Mouse (Mus musculus) layer of hippocampus, adult 9-10 months (tissue): Measurements from ENCODE around the gene Mroh2a.

Source experiments
- DNase-seq: peaks from one replicate; pipeline ENCODE4 v3.0.0; 2022; ENCODE audit warnings: low spot score

Mroh2a gene

DNA sequence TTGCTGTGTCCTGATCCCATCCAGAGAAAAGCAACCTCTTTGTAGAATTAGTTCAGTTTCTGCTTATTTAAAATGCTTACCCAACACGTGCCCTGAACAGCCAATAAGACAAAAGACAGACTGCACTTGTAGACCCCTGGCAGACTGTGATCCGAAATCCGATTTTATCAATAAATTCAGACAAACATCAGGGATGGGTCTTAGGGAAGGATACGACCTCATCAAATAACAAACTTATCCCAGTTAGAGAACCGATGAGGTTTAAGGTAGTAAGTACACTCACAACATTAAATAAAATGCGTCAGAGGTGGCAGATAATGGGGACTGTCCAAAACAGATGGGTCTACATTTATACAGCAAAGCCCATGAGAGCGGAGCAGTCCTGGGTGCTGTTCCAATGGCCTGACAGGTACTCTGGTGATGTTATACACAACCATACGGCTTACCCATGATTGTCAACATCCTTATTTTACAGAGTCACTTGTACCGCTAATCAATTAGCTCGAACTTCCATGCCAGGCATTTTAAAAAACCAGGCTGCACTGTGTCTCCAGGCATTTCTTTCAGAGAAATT lies 49.8 kb downstream of the Mroh2a start:
- DNase-seq = no peak

GRCm38 (mm10) chr1:88277098-88277817 lies 50.5 kb downstream of the Mroh2a start, which contains the start of the genes Hjurp and Trpm8:
Gene Hjurp (minus strand): TSS chr1:88277633.
Gene Trpm8 (plus strand): TSS chr1:88277661.
- DNase-seq = peak; percentile 100

DNA sequence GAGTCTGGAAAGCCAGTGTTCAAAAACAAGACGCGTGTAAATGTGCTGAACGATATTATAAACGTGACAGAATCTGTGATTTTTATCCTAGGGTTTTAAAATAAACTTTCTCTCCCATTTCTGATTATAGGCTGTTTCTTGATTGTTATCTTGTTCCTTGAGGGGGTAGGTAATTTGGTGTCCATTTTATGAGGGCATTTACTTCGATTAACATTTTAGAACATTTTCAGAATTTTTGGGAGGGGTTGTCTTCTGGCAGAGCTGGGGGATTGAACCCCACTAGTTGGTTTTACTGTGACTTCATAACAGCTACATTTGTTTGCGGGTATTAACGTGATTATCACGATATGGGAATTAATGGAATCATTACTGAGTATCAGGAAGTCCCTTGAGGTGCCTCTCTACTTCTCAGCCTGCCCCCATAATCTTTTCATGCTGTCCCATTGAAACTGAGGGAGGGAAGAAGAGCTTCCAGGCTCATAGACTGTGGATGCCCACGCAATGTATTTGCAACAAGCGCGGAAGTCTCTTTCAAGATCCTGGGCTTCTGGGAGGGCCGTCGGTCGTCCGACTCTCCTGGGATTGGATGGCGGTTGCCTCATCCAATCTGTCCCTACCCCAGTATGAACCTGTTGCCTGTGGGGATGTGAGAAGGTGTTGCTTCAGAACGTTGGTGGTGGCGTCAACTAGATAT lies 51.2 kb downstream of the Mroh2a start:
- no peak for DNase-seq

DNA sequence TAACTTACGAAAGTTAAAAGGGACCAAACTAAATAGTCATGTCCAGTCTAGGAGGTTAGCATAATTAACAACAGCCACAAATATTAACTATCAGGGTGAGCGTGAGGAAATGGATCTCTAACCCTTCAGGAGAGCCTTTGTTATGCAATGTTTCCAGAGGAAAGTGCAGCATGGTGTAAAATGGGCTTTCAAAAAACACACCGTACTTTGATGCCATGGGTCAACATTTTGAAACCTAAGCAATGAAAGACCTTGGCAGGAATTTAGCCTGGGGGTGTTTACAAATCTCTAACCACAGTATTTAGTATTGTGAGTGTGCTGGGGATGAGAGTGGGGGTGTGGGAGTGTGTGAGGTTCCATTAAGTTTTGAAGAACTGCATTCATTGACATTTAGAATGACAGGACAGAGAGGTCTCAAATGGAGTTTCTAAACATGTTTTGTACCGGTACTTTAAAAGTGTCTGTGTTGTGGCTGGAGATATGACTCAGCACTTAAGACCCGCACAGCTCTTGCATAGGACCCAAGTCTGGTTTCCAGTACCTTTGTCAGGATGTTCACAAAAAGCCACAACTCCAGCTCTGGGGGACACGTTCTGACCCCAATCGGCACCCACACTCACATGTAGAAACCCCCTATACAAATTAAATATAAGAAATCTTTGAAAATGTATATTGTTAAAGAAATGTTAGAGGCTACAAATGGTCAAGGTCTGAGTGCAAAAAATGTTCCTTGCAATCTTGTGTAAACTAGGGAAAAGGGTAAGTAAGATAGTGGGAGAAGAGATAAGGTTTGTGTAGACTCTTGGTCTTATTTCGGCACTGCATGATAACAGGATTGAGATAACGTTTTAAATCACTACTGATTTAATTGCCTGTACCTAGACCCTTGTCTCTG lies 52.6 kb downstream of the Mroh2a start:
- DNase-seq = no peak

- DNase-seq = no peak
Observed at GRCm38 (mm10) chr1:88280006-88280690, 53.4 kb downstream of the Mroh2a start.

DNA sequence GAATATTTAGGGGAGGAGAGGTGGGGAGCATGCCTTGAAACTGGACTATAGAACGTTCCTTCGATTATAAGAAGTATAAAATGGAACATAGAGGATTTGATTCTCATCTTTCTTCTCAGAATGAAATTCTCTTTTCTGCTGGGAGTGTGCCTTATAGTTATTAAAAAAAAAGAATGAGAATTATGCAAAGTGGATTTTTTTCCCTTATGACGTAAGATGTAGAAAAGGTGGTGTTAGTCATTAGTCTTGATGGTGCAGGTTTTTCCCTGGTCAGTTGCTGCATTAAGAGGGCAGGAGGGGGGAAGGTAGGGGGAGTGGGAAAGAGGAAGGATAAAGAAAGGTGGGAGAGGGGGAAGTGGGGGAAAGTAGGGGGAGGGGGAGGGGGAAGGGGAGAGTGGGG lies 55.5 kb downstream of the Mroh2a start:
- DNase-seq = no peak

GRCm38 (mm10) chr1:88283376-88284227 lies 56.8 kb downstream of the Mroh2a start:
- DNase-seq = no peak

DNA sequence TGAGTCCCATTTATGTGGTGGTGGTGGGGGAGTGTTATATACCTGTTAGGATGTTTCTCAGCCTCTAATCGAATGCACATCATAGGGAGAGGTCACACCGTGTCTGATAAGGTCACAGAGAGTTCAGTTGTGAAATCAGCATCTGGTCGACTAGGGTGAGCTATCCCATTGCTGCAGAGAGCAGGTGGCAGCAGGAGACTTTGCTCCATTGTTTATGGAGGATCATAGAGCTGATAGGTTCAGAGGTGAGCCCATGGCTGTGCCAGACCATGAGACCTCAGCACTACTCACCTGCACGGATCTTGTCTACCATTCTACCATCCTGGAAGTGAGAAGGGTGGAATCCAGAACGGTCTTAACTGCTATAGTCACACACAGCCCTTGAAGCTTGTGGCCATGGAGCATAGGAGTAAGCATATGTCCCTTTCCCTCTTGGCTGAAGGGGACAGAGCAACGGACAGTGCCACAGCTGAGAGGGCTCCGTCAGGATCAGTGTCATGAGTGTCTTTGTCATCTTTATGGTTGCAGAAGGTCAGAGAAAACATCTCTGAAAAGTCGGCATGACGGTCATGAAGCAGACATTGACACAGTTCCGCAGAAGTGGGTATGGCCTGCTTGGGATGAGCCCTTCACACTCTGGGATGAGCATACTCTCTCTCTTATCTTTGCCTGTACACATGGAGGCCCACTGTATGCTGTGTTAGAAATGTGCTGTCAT lies 57.6 kb downstream of the Mroh2a start:
- no peak for DNase-seq

- no peak for DNase-seq
Observed at GRCm38 (mm10) chr1:88284946-88285320, 58.1 kb downstream of the Mroh2a start.

DNA sequence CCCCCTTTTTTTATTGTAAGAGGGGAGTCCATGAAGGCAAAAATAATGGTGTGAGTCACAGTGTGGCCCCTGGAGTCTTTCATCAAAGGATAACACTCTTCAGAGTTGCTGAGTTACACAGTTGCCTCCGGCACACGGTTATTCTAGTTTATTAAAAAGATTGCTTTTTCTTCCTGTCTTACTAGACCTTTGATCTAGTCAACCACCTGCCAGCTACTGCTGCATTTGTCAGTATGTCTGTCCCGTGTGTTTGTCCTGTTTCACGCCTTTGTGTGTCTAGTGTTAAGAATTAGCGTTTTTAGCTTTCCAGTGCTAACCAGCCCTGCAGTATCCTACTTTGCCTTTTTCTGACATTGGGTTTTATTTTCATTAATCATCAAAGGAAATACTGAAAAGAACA lies 58.9 kb downstream of the Mroh2a start:
- DNase-seq = no peak

GRCm38 (mm10) chr1:88286136-88286845 lies 59.5 kb downstream of the Mroh2a start:
- DNase-seq = no peak

DNA sequence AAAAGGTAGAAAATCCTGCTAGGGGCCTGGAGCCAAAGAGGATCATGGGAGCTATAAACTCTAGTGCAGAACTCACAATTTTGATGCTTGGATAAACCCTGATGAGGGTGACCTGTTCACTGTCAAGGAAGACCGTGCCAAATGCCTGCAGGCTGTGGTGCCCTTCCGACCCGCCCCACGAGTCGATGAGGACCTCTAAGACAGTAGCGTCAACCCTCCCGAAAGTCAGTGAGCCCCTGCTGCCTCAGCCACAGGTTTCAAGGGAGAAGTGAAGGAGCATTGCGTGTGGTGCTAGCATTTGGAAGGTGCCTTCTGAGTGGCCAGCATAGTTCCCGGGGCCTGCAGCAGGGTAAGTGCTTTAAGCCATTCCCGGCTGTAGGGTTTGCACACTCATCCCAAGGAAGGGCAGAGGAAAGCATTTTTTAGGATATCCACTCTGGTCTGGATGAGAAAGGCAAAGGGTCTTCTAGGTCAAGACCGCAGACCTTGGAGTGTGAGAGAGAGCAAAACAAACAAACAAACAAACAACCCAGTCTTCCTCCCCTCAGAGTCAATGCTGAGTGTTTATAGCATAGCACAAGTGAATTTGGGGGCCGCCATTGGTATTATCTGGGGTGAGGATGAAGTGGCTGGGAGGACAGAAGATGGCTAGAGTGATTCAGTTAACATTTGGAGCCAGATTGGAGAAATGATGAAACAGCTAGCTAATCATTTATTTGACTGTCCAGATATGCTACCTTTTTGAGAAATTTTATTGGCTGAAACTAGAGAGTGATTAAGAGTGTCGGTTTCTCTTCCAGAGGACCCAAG lies 60.3 kb downstream of the Mroh2a start:
- no peak for DNase-seq

- no peak for DNase-seq
Observed at GRCm38 (mm10) chr1:88287697-88287980, 60.9 kb downstream of the Mroh2a start.

GRCm38 (mm10) chr1:88288056-88288788 lies 61.4 kb downstream of the Mroh2a start:
- DNase-seq = no peak

DNA sequence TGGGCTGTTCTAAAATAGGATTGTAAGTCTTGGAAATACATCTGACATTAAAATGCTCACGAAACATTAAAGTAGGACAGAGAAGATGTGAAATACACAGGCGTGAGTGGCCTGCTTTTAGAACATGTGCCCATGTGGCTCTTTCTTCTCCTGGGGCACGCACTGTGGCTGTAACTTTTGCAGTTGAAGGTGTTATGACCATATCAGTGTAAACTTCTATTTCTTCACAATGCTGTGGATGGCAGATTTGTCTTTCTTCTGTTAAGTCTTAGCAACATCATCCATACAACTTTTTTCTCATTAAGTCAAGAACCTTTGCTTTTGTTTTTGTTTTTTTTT lies 62.0 kb downstream of the Mroh2a start:
- no peak for DNase-seq

DNA sequence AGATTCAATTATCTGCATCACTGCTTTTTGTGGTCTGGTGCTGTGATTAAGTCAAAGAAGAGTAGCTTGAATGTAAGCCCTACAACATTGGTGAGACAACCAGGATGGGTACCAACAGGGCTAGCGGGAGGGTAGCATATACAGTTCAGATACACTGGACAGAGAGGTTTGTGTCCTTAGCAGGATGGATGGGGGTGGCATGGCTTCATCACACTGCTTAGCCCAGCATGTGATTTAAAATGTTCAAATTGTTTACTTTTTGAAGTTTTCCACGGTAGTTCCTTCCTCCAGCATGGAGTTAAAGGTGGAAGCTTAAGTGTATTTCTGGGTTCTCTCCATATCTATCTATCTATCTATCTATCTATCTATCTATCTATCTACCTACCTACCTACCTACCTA lies 62.4 kb downstream of the Mroh2a start:
- no peak for DNase-seq

DNA sequence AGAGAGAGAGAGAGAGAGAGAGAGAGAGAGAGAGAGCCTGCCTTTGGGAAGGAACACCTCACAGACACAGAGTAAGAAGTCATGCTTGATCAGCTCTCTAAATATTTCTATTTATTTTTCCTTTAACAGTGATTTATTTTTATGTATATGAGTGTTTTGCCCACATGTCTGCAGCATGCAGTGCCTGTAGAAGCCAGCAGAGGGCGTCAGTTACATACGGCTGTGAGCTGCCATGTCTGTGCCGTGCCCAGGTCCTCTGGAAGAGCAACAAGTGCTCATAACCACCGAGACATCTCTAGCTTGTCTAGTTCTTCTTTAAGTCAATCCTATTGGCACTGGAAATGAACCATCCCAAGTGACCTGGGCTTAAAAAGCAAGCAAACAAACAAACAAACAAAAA lies 63.1 kb downstream of the Mroh2a start:
- DNase-seq = no peak

DNA sequence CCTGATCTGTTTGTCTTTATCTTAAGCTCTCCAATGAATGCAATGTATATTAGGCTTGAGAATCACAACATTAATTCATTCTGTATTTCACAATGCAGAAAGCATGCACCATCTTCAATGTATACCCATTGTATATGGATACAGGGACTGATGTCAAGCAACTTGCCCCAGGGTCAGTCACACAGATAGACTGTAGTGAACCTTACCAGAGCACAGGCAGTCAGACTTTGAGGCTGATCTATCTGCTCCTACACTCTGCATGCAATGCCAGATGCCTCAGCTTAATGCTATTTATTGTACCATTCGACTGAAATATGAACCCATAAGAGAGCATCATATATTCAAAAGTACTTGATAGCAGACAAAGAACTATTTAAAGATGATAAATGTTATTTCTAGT lies 63.7 kb downstream of the Mroh2a start:
- no peak for DNase-seq
